Mouse (Mus musculus) kidney, postnatal 36 days (tissue): ENCODE results near the gene Kif1b.

ENCODE experiments used
- DNase-seq, 2 experiments: peaks; one replicate each; pipeline ENCODE4 v3.0.0; 2021 to 2022; ENCODE audit warnings: mixed read lengths in 2 of 2

Kif1b gene

DNA sequence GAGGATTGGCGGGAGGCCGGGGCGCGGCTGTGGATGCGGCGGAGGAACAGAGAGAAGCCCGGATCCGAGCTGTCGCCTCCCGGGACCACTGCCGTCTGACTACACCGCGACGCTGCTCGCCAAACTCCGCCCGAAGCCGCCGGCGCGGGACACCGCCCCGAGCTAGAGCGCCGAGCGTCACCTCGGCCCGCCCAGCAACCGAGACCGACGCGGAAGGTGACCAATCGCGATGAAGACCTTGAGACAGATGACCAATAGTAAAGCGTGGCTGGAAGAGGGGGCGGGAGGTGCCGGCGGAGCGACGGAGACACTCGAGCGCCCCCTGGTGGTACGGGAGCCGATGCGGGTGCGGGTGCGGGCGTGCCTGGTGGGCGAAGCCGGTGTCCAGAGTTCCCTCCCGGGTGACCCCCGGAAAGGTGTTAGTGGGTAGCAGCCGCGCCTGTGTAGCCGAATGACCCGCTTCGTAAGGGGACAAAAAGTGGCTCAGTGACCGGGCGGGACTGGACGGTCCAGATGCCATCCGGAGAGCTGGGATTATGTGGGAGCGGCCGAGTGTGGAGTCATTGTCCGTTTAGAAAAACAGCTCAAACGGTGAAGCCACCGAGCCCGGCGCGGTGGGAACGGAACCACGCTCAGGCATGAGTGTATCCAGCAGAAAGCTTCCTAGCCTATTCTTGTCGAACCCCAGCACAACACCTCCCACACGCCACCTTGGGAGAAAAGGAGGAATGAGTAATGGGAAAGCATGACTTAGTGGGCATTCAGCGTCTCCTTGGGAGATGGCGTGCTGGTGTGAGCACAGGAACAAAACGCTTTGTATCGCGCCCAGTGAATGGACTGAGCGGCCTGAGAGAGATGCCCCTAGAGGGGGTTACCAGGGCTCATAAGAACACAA lies at the start of gene Kif1b:
Kif1b (minus strand) TSS at position 98 of the 895 bp plus-strand sequence.
- DNase-seq: peak; percentile 96 to 100

DNA sequence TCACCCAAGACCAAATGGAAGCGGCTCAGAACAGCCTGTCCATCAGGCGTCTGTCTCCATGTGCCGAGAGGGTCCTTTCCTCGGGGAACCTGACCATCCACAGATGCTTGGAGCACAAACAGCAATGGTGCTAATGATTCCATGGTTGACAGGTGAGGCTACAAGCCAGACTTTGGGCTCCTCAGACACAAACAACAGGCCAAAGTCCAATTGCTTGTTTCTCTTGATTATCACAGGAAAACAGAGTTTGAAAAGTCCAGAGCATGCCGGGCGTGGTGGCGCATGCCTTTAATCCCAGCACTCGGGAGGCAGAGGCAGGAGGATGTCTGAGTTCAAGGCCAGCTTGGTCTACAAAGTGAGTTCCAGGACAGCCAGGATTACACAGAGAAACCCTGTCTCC lies 47.2 kb upstream of the Kif1b start:
- peak; percentile 39 to 45 for DNase-seq

DNA sequence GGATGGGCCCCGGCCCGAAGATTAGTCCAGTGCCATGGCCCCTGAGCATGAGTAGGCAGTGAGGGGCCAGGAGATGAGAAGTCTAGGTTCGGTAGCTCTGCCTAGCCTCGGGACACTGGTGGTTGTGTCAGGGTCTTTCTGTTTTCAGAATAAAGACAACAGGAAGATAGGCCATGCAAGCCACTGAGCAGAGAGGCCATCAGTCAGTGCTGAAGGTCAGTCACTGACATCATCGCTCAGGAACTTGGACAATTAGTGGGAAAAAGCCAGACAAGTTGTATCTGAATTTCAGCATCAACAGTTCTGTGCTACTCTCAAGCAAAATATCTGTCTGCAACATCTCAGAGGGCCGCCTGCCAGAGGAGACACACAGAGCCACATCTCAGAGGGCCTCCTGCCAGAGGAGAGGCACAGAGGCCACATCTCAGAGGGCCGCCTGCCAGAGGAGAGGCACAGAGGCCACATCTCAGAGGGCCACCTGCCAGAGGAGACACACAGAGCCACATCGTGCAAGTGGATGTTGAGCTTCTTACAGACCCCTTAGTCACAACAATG lies 44.2 kb upstream of the Kif1b start:
- DNase-seq: peak in 1 of 2 experiments; percentile 26

- no peak for DNase-seq
Measured at GRCm38 (mm10) chr4:149348963-149349362, 41.5 kb upstream of the Kif1b start.

DNA sequence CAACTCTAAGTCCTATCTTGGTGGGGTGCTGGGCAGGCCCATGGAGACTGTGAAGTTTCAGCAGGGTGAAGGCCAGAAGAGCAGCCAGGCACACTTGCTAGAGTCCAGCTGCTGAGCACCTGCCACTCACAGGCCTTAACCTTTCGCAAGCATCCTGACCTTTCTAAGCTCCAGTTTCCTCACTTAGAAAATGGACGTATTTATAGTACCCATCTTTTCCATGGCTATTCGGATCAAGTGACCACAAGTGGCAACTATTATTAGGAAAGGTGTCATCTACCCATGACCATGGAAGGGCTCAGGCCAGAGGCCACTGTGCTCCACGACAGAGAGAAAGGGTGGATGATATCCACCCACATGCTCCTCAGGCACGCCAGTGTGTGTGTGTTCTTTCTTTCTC lies 38.4 kb upstream of the Kif1b start:
- DNase-seq: no peak

DNA sequence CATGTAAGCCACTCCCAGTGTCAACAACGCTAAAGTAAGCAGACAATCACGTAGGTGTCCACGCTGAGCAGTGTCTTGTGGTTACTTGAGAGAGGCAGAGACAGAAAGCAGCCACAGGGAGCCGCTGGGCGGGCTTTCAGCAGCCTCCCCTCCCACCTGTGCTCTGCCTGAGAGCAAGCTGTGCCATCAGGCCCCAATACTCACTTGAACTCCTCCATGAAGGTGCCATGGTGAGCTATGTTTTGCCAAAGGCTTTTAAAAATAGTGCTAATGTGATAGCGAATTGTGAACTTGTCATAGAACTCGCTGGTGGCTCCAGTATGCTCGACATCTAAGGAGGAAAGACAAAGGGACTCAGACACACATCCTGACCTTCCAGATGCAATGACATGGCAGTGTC lies 36.8 kb upstream of the Kif1b start:
- no peak for DNase-seq

- DNase-seq: no peak
Measured at GRCm38 (mm10) chr4:149340680-149341079, 33.2 kb upstream of the Kif1b start.

DNA sequence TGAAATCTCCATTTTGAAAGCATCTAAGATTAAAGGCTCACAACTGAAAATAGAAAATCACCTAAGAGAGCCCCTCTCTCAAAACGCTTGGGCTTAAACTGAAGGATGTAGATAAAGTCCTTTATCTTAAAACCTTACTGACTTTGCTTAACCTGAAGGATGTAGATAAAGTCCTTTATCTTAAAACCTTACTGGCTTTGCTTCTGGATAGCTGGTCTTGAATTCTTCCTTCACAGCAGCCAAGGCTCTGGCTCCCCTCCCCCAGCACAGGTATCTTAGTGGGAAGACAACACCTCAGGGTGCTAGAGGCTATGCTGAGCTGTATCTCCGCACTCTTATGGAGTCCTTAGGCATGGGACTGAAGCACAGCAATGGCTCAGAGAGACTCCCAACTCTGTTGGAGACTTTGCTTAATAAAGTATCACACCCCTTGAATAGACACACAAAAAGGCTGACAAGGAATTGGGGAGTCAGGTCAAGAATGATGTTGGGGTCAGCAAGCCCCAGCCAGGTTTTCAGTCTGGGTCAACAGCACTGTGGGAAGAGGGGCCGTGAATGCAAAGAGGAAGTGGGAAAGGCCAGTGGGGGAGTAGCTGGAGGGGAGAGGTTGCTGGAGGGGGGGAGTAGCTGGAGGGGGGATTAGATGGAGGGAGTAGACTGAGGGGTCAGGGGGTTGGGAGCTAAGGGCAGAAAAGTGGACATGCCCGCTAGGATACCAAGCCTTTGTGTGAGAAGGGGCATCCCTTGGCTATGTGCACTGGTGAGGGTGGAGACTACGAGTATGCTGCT lies 32.1 kb upstream of the Kif1b start:
- no peak for DNase-seq

- no peak for DNase-seq
Measured at GRCm38 (mm10) chr4:149338137-149338536, 30.6 kb upstream of the Kif1b start.

DNA sequence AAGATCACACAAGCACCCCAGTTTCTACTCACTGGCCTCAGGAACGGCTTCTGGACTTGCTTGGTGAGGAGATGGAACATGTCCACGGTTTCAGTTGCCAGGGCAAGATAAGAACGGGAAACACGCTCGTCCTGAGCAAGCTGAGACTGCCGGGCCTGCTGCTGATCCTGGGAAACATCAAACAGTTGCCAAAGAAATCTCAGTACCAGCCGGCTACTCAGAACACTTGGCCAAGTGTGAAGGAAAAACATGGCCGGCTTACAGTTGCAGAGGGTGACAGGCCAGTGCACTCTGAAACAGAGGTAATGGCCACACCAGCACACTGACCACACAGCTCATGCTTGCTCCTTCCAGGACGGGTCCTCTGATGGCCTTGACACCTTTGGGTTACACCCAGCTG lies 29.9 kb upstream of the Kif1b start:
- DNase-seq: no peak

DNA sequence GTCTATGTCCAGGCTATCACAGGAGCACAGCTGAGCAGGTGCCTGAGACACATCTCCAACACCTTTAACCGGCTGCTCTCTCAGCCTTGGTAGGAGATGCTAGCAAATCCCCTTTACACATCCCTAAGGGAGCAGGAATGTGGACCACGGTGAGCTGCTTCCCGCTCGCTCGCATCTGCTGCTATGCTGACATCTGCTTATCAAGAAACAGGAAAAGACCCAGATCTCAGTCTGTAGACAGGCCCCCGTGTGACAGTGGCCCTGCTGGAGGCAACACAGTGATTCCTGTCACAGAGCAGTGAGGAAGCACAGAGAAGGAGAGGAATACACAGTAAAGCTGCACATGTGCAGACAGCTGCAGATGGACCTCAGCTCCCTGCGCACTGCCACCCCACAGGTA lies 28.8 kb upstream of the Kif1b start:
- DNase-seq: no peak

DNA sequence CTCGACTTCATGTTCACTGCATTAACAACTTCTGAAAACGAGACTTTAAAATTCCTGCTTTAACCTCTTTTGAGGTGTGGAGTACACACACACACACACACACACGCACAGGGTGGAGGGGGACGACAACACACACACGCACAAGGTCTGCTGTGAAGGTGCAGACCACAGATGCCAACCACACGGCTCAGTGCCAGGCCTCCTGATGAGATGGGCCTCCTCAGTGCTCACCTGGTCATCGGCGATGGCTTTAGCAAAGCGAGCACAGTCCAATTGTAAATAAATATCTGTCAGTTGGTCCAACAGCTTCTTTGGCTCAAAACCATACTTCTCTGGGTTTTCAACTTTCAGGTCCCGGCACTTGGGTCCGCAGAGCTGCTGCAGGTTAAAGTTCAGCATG lies 27.4 kb upstream of the Kif1b start:
- no peak for DNase-seq

- DNase-seq: no peak
Measured at GRCm38 (mm10) chr4:149332726-149333125, 25.2 kb upstream of the Kif1b start.

DNA sequence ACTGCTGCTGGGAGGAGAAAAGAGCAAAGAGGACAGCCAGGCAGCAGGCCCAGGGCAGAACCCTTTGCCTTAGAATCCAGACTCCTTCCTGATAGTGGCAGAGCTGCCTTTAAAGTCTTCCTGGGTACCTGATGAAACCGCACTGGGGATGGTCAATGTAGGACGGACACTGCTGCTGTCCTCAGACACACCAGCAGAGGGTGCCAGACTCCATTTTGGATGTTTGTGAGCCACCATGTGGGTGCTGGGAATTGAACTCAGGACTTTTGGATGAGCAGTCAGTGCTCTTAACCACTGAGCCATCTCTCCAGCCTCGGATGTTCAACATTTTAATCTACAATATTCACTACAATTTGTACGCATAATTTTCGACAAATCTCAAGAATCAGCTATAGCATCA lies 23.0 kb upstream of the Kif1b start:
- DNase-seq: no peak

DNA sequence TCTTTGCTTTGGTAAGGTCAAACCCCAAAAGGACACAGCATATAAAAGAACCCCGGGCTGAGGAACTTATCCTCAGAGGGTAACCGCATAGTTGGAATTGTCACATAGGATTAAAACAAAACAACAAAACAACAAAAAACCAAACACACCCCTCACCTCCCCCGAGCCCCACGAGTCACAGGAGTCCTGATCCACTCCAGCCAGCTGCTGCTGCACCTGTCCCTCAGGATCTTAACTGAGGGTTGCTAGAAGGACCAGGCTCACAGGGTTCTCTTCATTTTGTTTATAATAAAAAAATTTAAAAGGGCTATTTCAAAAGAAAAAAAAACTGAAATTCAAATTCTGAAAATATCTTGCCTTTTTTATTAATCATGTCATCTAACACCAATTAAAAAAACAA lies 21.2 kb upstream of the Kif1b start:
- no peak for DNase-seq

- DNase-seq: no peak
Measured at GRCm38 (mm10) chr4:149327281-149327680, 19.8 kb upstream of the Kif1b start.

- DNase-seq: peak; percentile 10 to 19
Measured at GRCm38 (mm10) chr4:149325411-149326162, 18.1 kb upstream of the Kif1b start.

DNA sequence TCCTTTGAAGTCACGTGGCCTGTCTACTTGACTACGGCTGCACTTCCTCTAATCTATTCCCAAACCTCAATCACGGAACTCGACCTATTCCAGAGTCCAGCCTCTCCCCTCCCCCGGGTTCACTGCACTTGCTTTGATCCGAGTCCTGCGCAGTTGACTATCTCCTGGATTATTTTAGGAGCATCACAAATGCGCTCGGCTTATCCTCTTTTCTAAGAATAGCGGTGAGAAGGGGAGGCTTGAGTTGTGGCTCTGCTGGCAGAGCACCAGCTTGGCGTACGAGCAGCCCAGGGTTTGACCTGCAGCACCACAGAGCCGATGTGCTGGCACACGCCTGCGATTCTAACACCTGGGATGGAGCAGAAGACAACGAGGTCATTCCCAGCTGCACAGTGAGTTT lies 16.2 kb upstream of the Kif1b start:
- peak in 1 of 2 experiments; percentile 18 for DNase-seq

- DNase-seq: no peak
Measured at GRCm38 (mm10) chr4:149322718-149323117, 15.2 kb upstream of the Kif1b start.

GRCm38 (mm10) chr4:149322286-149322685 lies 14.8 kb upstream of the Kif1b start:
- no peak for DNase-seq

- no peak for DNase-seq
Measured at GRCm38 (mm10) chr4:149319088-149319487, 11.6 kb upstream of the Kif1b start.

DNA sequence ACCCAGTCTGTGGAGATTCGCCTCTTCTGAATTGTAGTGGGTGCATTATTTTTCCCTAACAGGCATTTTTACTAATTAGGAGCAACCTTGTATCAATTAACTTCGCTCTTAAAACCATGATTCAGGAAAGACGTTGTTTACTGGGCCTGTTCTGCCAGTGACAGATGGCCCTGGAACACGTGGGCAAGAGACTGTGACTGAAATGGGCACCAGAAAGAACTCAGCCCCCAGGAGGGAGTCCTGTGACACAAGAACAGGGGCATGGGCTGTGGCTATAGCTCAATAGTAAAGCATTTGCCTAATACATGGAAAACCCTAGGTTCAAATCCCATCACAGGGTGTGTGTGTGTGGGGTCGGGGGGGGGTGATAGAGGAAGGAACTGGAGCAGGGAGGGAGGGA lies 9.9 kb upstream of the Kif1b start:
- DNase-seq: no peak

- DNase-seq: no peak
Measured at GRCm38 (mm10) chr4:149314275-149314837, 6.9 kb upstream of the Kif1b start.
